Mouse (Mus musculus) lung, embryonic 15.5 days (tissue): ENCODE data around the gene Gm11027. TPM values are rescaled to one million over a fixed set of nuclear protein-coding genes. Genes with fewer than 3 reads are reported as not detected.
A peak's percentile ranks its signal among the peaks of the same experiment; 100 is the strongest.

Experiments used
- ATAC-seq: fragments of 200-750 bp; cut with Nextera tagmentation; 2 replicates; pipeline ENCODE4 v1.8.0; 2017; ENCODE audit warnings: moderate number of reproducible peaks, borderline replicate concordance; ENCODE audit not compliant: low FRiP score, low TSS enrichment; ENCODE audit errors: extremely low read depth
- H3K27ac ChIP-seq: fragments of 300-500 bp; sonication (generic); 2 replicates; pipeline ENCODE4 v1.5.1; 2015; ENCODE audit warnings: moderate library complexity, mild to moderate bottlenecking, inconsistent platforms
- H3K27me3 ChIP-seq: fragments of 300-500 bp; sonication (generic); 2 replicates; pipeline ENCODE4 v1.6.1; 2015; ENCODE audit warnings: inconsistent platforms
- H3K36me3 ChIP-seq: fragments of 300-500 bp; sonication (generic); 2 replicates; pipeline ENCODE4 v1.6.1; 2015; ENCODE audit warnings: inconsistent platforms
- H3K4me1 ChIP-seq: fragments of 300-500 bp; sonication (generic); 2 replicates; pipeline ENCODE4 v1.6.1; 2015; ENCODE audit warnings: inconsistent platforms
- H3K4me2 ChIP-seq: fragments of 300-500 bp; sonication (generic); 2 replicates; pipeline ENCODE4 v1.6.1; 2015; ENCODE audit warnings: inconsistent platforms, mild to moderate bottlenecking, moderate library complexity
- H3K4me3 ChIP-seq: fragments of 300-500 bp; sonication (generic); 2 replicates; pipeline ENCODE4 v1.5.1; 2015; ENCODE audit warnings: mild to moderate bottlenecking, inconsistent platforms
- H3K9ac ChIP-seq: fragments of 300-500 bp; sonication (generic); 2 replicates; pipeline ENCODE4 v1.6.1; 2015; ENCODE audit warnings: inconsistent platforms
- H3K9me3 ChIP-seq: fragments of 300-500 bp; sonication (generic); 2 replicates; pipeline ENCODE4 v1.6.1; 2016; ENCODE audit warnings: inconsistent platforms
- WGBS: fragments of 180-500 bp; shearing (Covaris S2); methylation state at CpG from one replicate; pipeline ENCODE4 v1.1.7; 2015; 5-methylcytosine and 5-hydroxymethylcytosine counted together
- polyA plus RNA-seq: library from polyadenylated mRNA; unstranded; fragments of >200 nt; fragmentation: Nextera tagmentation; extraction: Ambion mirVana; gene quantifications from 2 replicates; pipeline ENCODE4 v1.2.1, GENCODE M21; 2015

Gene Gm11027
- polyA plus RNA-seq, 1 experiment from 2014 or later, result not detected

DNA sequence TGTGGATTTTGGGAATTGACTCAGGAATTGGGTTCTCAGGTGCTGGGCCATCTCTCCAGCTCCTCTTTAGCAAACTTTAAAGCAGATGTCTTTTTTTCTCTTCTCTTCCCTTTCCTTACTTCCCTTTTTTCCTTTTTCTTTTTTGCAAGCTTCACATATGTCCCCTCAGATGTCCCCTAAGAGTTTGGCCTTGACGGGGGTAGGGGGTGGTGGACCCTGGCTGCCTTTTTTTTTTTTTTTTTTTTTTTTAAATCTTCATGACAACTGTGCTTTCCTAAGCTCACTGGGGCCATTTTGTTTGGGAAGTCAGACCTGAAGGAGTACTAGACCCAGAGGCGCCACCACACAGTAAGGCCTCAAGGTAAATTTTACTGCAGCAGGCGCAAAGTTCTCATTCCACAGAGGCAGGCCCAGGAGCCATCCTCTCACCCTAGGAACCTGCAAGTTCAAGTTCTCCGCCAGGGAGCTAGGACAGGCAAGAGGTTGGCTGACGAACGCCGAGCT, 5.0 kb downstream of the Gm11027 start:
- ATAC-seq, result no peak
- H3K4me1 ChIP-seq, result peaks cover 11% of the 10 kb centered on the region; the same call in 1 of the 2 replicates

DNA sequence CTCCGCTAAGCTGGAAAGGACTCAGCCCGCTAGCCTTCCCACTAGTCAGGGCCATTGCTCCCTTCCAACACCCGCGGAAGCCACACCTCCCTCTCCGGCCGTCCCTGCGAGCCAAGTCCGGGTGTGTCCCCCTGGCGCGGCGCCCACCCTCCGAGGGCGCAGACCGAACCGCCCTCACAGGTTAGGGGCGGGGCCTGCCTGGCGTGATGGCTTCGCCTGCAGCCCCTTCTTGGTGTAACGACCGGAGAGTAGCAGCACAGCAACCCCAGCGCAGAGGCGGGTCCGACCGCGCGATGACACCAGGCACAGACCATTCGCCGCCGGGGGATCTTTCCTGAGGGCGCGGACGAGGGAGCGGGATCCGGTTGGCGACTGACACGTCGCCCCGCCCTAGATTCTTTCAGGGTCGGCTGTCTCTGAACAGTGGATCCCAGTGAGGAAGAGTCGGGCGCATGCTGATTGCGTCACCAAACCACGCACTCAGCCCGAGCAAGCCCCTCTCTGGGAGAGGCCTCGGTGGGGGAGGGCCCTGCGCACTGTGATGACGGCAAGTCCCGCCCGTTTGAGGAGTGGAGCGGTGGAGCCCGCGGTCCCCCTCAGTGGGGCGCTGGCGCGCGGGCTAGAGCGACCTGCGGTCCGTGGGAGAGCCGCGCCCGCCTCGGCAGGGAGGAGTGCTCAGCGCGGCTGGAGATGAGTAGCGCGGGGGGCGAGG, 5.6 kb downstream of the Gm11027 start, which contains the start of gene Esyt2:
Gene Esyt2, plus strand, starts transcription at position 544 of the 712 bp plus-strand sequence.
- Histone ChIP-seq H3K36me3 (no peaks in the 10 kb centered on the region), H3K4me1 (peaks cover 11% of the 10 kb centered on the region; the same call in 1 of the 2 replicates), H3K27me3 (no peaks in the 10 kb centered on the region), H3K4me2 (peak within 1 kb of the TSS; percentile 94), H3K4me3 (peak within 1 kb of the TSS; percentile 100), H3K9me3 (no peaks in the 10 kb centered on the region), H3K27ac (peak within 1 kb of the TSS; percentile 99), H3K9ac (peak within 1 kb of the TSS; percentile 99)
- ATAC-seq, result peak; percentile 97
- WGBS, result under 1% methylated on average over 67 of the region's 68 CpGs

More for the DNA sequence above, 5.0 kb downstream of the Gm11027 start:
- Histone ChIP-seq H3K27me3 (no peaks in the 10 kb centered on the region), H3K36me3 (no peaks in the 10 kb centered on the region), H3K27ac (peak overlapping the region; percentile 99), H3K9me3 (no peaks in the 10 kb centered on the region), H3K4me2 (peak overlapping the region; percentile 94), H3K4me3 (peak overlapping the region; percentile 100), H3K9ac (peak overlapping the region; percentile 68)
- 2% methylated on average over 7 of the region's 7 CpGs for WGBS

GRCm38 (mm10) chr12:116281427-116282281, 6.5 kb downstream of the Gm11027 start:
- no peak for ATAC-seq
- H3K9ac ChIP-seq, result peak overlapping the region; percentile 99
- H3K4me2 ChIP-seq, result peak overlapping the region; percentile 94
- H3K36me3 ChIP-seq, result no peaks in the 10 kb centered on the region
- peak overlapping the region; percentile 99 for H3K27ac ChIP-seq
- peak overlapping the region; percentile 100 for H3K4me3 ChIP-seq
- peaks cover 11% of the 10 kb centered on the region; the same call in 1 of the 2 replicates for H3K4me1 ChIP-seq
- WGBS, result 1% methylated on average over 49 of the region's 55 CpGs
- no peaks in the 10 kb centered on the region for H3K27me3 ChIP-seq
- H3K9me3 ChIP-seq, result no peaks in the 10 kb centered on the region

DNA sequence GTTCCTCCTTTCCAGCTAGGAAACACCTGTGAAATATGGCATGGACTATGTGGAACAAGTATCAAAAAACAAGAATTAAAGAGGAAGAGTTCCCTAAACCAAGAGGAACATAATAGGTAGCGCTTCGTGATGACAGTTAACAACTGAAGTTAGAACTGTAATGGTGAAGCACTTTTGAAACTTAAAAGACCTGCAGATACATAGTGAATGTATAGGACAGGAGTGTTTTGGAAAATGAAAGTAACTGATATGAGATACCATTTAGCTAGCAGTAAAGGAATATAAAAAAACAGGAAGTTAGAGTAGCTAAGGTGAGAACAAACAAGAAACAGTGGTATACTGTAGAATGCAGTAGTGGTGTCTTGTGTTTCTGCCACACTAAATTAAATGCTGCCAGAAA, 7.7 kb downstream of the Gm11027 start:
- no peak overlapping the region for H3K9ac ChIP-seq
- peak overlapping the region; percentile 5; the same call in 1 of the 2 replicates for H3K4me2 ChIP-seq
- H3K27me3 ChIP-seq, result no peaks in the 10 kb centered on the region
- H3K4me1 ChIP-seq, result peaks cover 11% of the 10 kb centered on the region; the same call in 1 of the 2 replicates
- WGBS, result 91% methylated on average over 2 of the region's 2 CpGs
- H3K27ac ChIP-seq, result no peak overlapping the region
- H3K4me3 ChIP-seq, result no peak overlapping the region
- ATAC-seq, result no peak
- no peaks in the 10 kb centered on the region for H3K36me3 ChIP-seq
- no peaks in the 10 kb centered on the region for H3K9me3 ChIP-seq

GRCm38 (mm10) chr12:116283511-116283910, 8.3 kb downstream of the Gm11027 start:
- WGBS, result 77% methylated on average over 2 of the region's 2 CpGs
- no peaks in the 10 kb centered on the region for H3K27me3 ChIP-seq
- H3K9ac ChIP-seq, result no peak overlapping the region
- H3K36me3 ChIP-seq, result no peaks in the 10 kb centered on the region
- H3K27ac ChIP-seq, result no peak overlapping the region
- no peak overlapping the region for H3K4me2 ChIP-seq
- peaks cover 11% of the 10 kb centered on the region; the same call in 1 of the 2 replicates for H3K4me1 ChIP-seq
- H3K9me3 ChIP-seq, result no peaks in the 10 kb centered on the region
- ATAC-seq, result no peak
- H3K4me3 ChIP-seq, result no peak overlapping the region

GRCm38 (mm10) chr12:116293185-116293584, 18.0 kb downstream of the Gm11027 start:
- H3K4me3 ChIP-seq, result no peak overlapping the region
- H3K4me2 ChIP-seq, result no peak overlapping the region
- no peaks in the 10 kb centered on the region for H3K4me1 ChIP-seq
- WGBS, result 55% methylated on average over 2 of the region's 2 CpGs
- no peaks in the 10 kb centered on the region for H3K27me3 ChIP-seq
- H3K27ac ChIP-seq, result no peak overlapping the region
- H3K9me3 ChIP-seq, result no peaks in the 10 kb centered on the region
- H3K36me3 ChIP-seq, result no peaks in the 10 kb centered on the region
- H3K9ac ChIP-seq, result no peak overlapping the region
- no peak for ATAC-seq

DNA sequence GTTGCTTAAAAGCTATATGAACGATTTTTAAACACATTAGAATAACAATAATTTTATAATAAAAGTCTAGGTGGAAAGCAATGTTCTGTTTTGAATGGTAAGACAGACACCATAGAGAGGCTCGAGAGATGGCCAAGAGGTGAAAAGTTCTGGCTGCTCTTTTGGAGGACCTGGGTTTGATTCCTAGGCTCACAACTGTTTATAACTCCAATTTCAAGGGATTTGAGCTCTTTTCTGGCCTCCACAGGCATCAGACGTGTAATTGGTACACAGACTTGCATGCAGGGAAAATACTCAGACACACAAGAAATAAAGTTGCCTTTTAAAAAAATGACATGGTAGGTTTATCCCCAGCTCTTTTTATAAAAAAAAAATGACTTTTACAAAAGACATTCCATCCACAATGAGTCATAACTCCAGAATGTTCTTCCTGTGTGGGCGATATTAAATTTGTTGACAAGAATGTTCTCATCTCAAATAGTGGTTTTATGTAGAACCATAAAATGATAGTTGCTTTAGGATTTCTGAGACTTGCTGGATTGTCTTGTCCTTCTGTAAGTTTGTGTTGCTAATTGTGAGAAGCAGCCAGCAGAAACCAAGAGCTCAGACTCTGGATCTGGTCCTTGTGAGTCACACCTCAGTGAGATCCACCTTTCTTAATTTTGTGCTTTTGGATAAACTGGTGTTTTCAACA, 18.6 kb downstream of the Gm11027 start:
- H3K36me3 ChIP-seq, result no peaks in the 10 kb centered on the region
- no peak overlapping the region for H3K4me2 ChIP-seq
- no peak overlapping the region for H3K4me3 ChIP-seq
- no peak overlapping the region for H3K9ac ChIP-seq
- H3K4me1 ChIP-seq, result no peaks in the 10 kb centered on the region
- no peak overlapping the region for H3K27ac ChIP-seq
- no peaks in the 10 kb centered on the region for H3K27me3 ChIP-seq
- no peaks in the 10 kb centered on the region for H3K9me3 ChIP-seq
- no peak for ATAC-seq
- WGBS, result 69% methylated on average over 4 of the region's 4 CpGs

DNA sequence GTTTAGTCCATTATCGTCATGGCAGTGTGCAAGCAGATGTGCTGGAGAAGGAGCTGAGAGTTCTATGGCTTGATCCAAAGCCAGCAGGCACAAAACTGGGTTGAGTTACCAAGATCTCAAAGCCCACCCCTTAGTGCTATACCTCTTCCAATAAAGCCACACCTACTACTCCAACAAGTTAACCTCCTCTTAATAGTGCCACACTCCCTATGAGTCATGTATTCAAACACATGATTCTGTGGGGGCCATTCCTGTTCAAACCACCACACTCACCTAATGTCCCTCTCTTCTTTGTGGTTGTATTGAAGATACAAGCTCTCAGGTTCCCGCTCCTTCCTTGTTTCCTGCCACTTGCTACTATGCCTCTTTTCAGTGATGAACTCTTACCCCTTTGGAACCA, 24.7 kb downstream of the Gm11027 start:
- Histone ChIP-seq H3K27me3 (no peaks in the 10 kb centered on the region), H3K9ac (no peak overlapping the region), H3K27ac (no peak overlapping the region), H3K4me3 (no peak overlapping the region), H3K9me3 (no peaks in the 10 kb centered on the region), H3K4me2 (no peak overlapping the region), H3K4me1 (no peaks in the 10 kb centered on the region), H3K36me3 (no peaks in the 10 kb centered on the region)
- WGBS, result 91% methylated on average over 2 of the region's 2 CpGs
- no peak for ATAC-seq

DNA sequence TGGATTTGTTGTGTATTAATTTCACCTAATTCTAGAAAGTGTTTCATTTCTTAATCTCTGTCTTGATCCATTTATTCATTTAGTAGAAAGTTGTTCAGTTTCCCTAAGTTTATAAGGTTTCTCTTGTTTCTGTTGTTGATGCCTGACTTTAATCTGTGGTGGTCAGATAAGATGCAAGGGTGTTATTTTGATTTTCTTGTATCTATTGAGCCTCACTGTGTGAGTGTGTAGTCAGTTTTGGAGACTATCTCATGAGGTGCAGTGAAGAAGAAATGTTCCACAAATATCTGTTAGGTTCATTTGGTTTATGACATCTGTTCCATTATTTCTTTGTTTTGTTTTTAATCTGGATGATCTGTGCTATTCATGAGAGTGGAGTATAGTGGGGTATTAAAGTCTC, 27.0 kb downstream of the Gm11027 start:
- Histone ChIP-seq H3K9me3 (no peaks in the 10 kb centered on the region), H3K9ac (no peak overlapping the region), H3K36me3 (no peaks in the 10 kb centered on the region), H3K4me2 (no peak overlapping the region), H3K27ac (no peak overlapping the region), H3K4me3 (no peak overlapping the region), H3K27me3 (no peaks in the 10 kb centered on the region), H3K4me1 (no peaks in the 10 kb centered on the region)
- no peak for ATAC-seq

DNA sequence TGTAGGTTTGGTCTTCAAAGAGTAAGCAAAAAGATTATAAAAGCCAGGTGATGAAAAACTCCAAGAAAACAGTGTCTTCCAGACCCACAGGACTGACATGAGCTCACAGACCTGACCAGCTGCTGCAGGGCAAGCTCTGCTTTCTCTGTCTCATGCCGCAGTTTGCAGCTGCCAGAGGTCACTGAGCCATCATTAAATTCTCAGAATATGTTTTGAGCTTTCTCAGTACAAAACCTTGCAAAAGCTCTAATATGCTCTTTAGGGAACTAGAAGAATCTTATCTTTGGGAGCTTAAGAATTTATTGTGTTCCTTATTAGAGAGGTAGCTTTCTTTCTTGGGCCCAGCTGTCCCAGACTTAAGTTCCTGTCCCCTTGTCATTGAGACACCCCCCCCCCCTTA, 30.9 kb downstream of the Gm11027 start:
- Histone ChIP-seq H3K9me3 (no peaks in the 10 kb centered on the region), H3K27ac (no peak overlapping the region), H3K36me3 (no peaks in the 10 kb centered on the region), H3K4me3 (no peak overlapping the region), H3K4me1 (no peaks in the 10 kb centered on the region), H3K4me2 (no peak overlapping the region), H3K9ac (no peak overlapping the region), H3K27me3 (no peaks in the 10 kb centered on the region)
- 43% methylated on average over 1 of the region's 1 CpGs for WGBS
- no peak for ATAC-seq

GRCm38 (mm10) chr12:116307870-116308269, 32.7 kb downstream of the Gm11027 start:
- Histone ChIP-seq H3K9me3 (no peaks in the 10 kb centered on the region), H3K27ac (no peak overlapping the region), H3K36me3 (no peaks in the 10 kb centered on the region), H3K9ac (no peak overlapping the region), H3K4me3 (no peak overlapping the region), H3K27me3 (no peaks in the 10 kb centered on the region), H3K4me2 (no peak overlapping the region), H3K4me1 (no peaks in the 10 kb centered on the region)
- no peak for ATAC-seq
- WGBS, result 84% methylated on average over 3 of the region's 3 CpGs
